Mouse (Mus musculus): ENCODE results near the gene Hk2. TPM values are rescaled to one million over a fixed set of nuclear protein-coding genes. Genes with fewer than 3 reads are reported as not detected.

The Hk2 gene
- 12.7 and 16.7 TPM in 2 replicates for polyA plus RNA-seq (2015; fragmentation: Nextera tagmentation; extraction: Ambion mirVana)

DNA sequence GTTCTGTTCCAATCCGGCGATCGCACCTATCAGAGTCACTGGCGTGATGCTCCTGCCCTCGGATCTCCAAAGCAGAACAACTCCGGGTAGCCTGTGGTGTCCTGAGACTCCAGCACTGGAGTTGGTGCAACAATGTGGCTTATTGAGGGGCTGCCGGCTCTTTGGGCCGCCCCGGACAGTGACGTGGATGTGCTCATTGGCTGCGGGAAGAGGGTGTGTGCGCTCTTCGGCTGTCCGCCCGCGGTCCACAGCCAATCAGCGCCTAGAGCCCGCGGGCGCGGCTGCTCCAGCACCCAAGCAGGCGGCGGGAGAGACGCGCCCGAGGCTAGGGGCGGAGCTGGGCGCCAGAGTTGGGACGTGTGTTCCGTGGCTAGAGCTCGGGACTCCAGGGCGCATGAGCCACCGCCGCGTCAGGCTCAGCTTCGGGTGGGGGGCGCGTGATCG, at the start of gene Hk2:
Gene Hk2, minus strand, starts transcription at position 134 of the 444 bp plus-strand sequence.
- under 1% methylated on average over 38 of the region's 39 CpGs for WGBS
- Histone ChIP-seq H3K9me3 (ENCODE audit: control insufficient read depth, low read length) (no peaks in the 10 kb centered on the region), H3K36me3 (ENCODE audit: control insufficient read depth, insufficient read depth, low read length) (no peaks in the 10 kb centered on the region), H3K4me1 (replicated peaks; ENCODE audit: control insufficient read depth, insufficient read depth, low read length) (peaks cover 10% of the 10 kb centered on the region), H3K9ac (ENCODE audit: low read length) (peak within 1 kb of the TSS; percentile 71), H3K4me2 (ENCODE audit: low read depth, low read length) (peak within 1 kb of the TSS; percentile 96), H3K27me3 (ENCODE audit: control insufficient read depth, insufficient read depth, low read depth, low read length) (peaks cover 2% of the 10 kb centered on the region; the same call in 1 of the 2 replicates), H3K4me3 (ENCODE audit: low read length) (peak within 1 kb of the TSS; percentile 58), H3K27ac (ENCODE audit: low read length) (peak within 1 kb of the TSS; percentile 88)
- peak; percentile 97 for ATAC-seq (ENCODE audit: low read depth)

DNA sequence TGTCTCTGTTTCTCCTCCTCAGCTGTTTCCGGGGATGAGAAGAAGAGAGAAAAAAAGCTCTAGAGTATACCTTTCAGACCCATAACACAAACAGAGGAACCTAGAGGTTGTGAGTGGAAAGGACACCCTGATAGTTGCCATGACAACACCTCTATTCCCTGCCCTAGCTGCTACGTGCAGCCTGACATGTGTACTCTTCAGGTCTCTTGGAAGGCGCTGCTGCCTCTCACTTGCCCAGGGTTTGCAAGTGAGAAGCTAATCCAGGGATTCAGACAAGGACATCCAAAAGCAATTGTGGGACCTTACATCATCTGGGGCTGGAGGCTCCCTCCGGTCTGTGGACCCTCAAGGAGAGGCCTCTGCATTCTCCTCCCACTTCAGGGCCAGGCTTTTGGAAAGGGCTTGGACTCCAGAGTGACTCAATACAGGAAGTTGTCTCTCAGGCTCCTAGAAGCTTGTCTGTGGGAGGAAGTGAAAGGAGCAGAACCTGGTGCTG, 47.6 kb upstream of the Hk2 start:
- H3K27ac ChIP-seq (ENCODE audit: low read length): peak overlapping the region; percentile 90

GRCm38 (mm10) chr6:82820716-82821115, 46.5 kb upstream of the Hk2 start:
- no peaks in the 10 kb centered on the region for H3K27me3 ChIP-seq (ENCODE audit: control insufficient read depth, insufficient read depth, low read depth, low read length)
- no peak overlapping the region for H3K4me3 ChIP-seq (ENCODE audit: low read length)
- H3K27ac ChIP-seq (ENCODE audit: low read length): peak overlapping the region; percentile 90
- no peaks in the 10 kb centered on the region for H3K9me3 ChIP-seq (ENCODE audit: control insufficient read depth, low read length)
- no peak for ATAC-seq (ENCODE audit: low read depth)
- H3K9ac ChIP-seq (ENCODE audit: low read length): no peak overlapping the region
- H3K36me3 ChIP-seq (ENCODE audit: control insufficient read depth, insufficient read depth, low read length): no peaks in the 10 kb centered on the region
- WGBS: 24% methylated on average over 3 of the region's 3 CpGs
- no peak overlapping the region for H3K4me2 ChIP-seq (ENCODE audit: low read depth, low read length)
- peaks cover 9% of the 10 kb centered on the region; the same call in 1 of the 2 replicates for H3K4me1 ChIP-seq (replicated peaks; ENCODE audit: control insufficient read depth, insufficient read depth, low read length)

More for the DNA sequence above, 47.6 kb upstream of the Hk2 start:
- H3K4me2 ChIP-seq (ENCODE audit: low read depth, low read length): no peak overlapping the region
- peaks cover 9% of the 10 kb centered on the region; the same call in 1 of the 2 replicates for H3K4me1 ChIP-seq (replicated peaks; ENCODE audit: control insufficient read depth, insufficient read depth, low read length)
- peak; percentile 86 for ATAC-seq (ENCODE audit: low read depth)
- no peaks in the 10 kb centered on the region for H3K36me3 ChIP-seq (ENCODE audit: control insufficient read depth, insufficient read depth, low read length)
- no peaks in the 10 kb centered on the region for H3K9me3 ChIP-seq (ENCODE audit: control insufficient read depth, low read length)
- WGBS: 6% methylated on average over 4 of the region's 4 CpGs
- no peaks in the 10 kb centered on the region for H3K27me3 ChIP-seq (ENCODE audit: control insufficient read depth, insufficient read depth, low read depth, low read length)
- 0 out of 2 replicates have a peak overlapping the region, but pooled peaks have one; percentile 47 for H3K9ac ChIP-seq (ENCODE audit: low read length)
- H3K4me3 ChIP-seq (ENCODE audit: low read length): no peak overlapping the region

GRCm38 (mm10) chr6:82814821-82815220, 40.6 kb upstream of the Hk2 start:
- no peak for ATAC-seq (ENCODE audit: low read depth)
- Histone ChIP-seq H3K9ac (ENCODE audit: low read length) (no peak overlapping the region), H3K9me3 (ENCODE audit: control insufficient read depth, low read length) (no peaks in the 10 kb centered on the region), H3K27me3 (ENCODE audit: control insufficient read depth, insufficient read depth, low read depth, low read length) (no peaks in the 10 kb centered on the region), H3K4me3 (ENCODE audit: low read length) (no peak overlapping the region), H3K4me2 (ENCODE audit: low read depth, low read length) (no peak overlapping the region), H3K27ac (ENCODE audit: low read length) (no peak overlapping the region), H3K36me3 (ENCODE audit: control insufficient read depth, insufficient read depth, low read length) (no peaks in the 10 kb centered on the region), H3K4me1 (replicated peaks; ENCODE audit: control insufficient read depth, insufficient read depth, low read length) (no peaks in the 10 kb centered on the region)
- 67% methylated on average over 4 of the region's 4 CpGs for WGBS

- ATAC-seq (ENCODE audit: low read depth): no peak
- Histone ChIP-seq H3K4me3 (ENCODE audit: low read length) (no peak overlapping the region), H3K4me2 (ENCODE audit: low read depth, low read length) (no peak overlapping the region), H3K36me3 (ENCODE audit: control insufficient read depth, insufficient read depth, low read length) (no peaks in the 10 kb centered on the region), H3K27ac (ENCODE audit: low read length) (no peak overlapping the region), H3K4me1 (replicated peaks; ENCODE audit: control insufficient read depth, insufficient read depth, low read length) (no peaks in the 10 kb centered on the region), H3K9me3 (ENCODE audit: control insufficient read depth, low read length) (no peaks in the 10 kb centered on the region), H3K27me3 (ENCODE audit: control insufficient read depth, insufficient read depth, low read depth, low read length) (no peaks in the 10 kb centered on the region), H3K9ac (ENCODE audit: low read length) (no peak overlapping the region)
- 75% methylated on average over 7 of the region's 7 CpGs for WGBS
Observed at GRCm38 (mm10) chr6:82807984-82808700, 33.9 kb upstream of the Hk2 start.

DNA sequence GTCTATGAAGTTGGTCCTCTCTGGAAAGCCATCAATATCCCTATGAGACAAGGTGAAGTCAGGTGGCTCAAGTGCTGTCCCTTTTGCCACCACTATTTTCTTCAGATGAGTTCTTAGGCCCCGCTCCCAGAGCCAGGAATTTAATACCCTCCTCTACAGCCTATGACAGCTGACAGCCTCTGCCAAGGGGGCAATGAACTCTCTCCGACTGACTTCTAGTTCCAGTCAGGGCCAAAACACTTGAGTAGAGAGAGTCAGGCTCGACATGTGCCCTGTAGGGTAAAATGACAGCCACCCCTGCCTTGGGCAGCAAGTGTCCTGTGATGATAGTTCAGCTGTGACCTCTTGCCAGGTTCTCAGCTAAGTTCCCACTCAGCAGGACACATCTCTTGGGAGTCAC, 32.7 kb upstream of the Hk2 start:
- Histone ChIP-seq H3K4me2 (ENCODE audit: low read depth, low read length) (no peak overlapping the region), H3K4me1 (replicated peaks; ENCODE audit: control insufficient read depth, insufficient read depth, low read length) (no peaks in the 10 kb centered on the region), H3K27me3 (ENCODE audit: control insufficient read depth, insufficient read depth, low read depth, low read length) (no peaks in the 10 kb centered on the region), H3K27ac (ENCODE audit: low read length) (no peak overlapping the region), H3K9ac (ENCODE audit: low read length) (no peak overlapping the region), H3K36me3 (ENCODE audit: control insufficient read depth, insufficient read depth, low read length) (no peaks in the 10 kb centered on the region), H3K4me3 (ENCODE audit: low read length) (no peak overlapping the region), H3K9me3 (ENCODE audit: control insufficient read depth, low read length) (no peaks in the 10 kb centered on the region)
- ATAC-seq (ENCODE audit: low read depth): no peak
- WGBS: 49% methylated on average over 3 of the region's 3 CpGs

GRCm38 (mm10) chr6:82806503-82806902, 32.2 kb upstream of the Hk2 start:
- ATAC-seq (ENCODE audit: low read depth): peak; percentile 46; the same call in 1 of the 2 replicates
- no peak overlapping the region for H3K9ac ChIP-seq (ENCODE audit: low read length)
- H3K4me1 ChIP-seq (replicated peaks; ENCODE audit: control insufficient read depth, insufficient read depth, low read length): no peaks in the 10 kb centered on the region
- H3K27ac ChIP-seq (ENCODE audit: low read length): no peak overlapping the region
- no peaks in the 10 kb centered on the region for H3K36me3 ChIP-seq (ENCODE audit: control insufficient read depth, insufficient read depth, low read length)
- no peak overlapping the region for H3K4me3 ChIP-seq (ENCODE audit: low read length)
- 52% methylated on average over 6 of the region's 6 CpGs for WGBS
- no peak overlapping the region for H3K4me2 ChIP-seq (ENCODE audit: low read depth, low read length)
- no peaks in the 10 kb centered on the region for H3K9me3 ChIP-seq (ENCODE audit: control insufficient read depth, low read length)
- no peaks in the 10 kb centered on the region for H3K27me3 ChIP-seq (ENCODE audit: control insufficient read depth, insufficient read depth, low read depth, low read length)

DNA sequence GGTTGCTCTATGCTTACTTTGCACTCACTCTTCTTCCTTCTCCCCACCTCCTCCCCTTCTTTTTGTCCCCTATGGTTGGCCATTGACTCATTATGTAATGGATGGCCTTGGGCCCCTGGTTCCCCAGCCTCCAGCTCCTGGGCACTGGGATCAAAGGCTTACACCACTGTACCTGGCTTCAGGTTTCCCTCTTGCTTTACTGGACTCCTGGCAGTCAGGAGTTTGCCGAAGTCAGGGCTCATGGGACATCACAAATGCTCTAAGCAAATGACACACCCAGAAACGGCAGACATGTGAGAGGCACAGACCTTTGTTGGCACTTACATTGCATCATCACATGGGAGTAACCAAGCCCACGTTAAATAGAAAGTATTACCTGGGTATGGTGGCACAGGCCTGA, 31.6 kb upstream of the Hk2 start:
- Histone ChIP-seq H3K9ac (ENCODE audit: low read length) (no peak overlapping the region), H3K27me3 (ENCODE audit: control insufficient read depth, insufficient read depth, low read depth, low read length) (no peaks in the 10 kb centered on the region), H3K9me3 (ENCODE audit: control insufficient read depth, low read length) (no peaks in the 10 kb centered on the region), H3K4me2 (ENCODE audit: low read depth, low read length) (no peak overlapping the region), H3K4me1 (replicated peaks; ENCODE audit: control insufficient read depth, insufficient read depth, low read length) (no peaks in the 10 kb centered on the region), H3K36me3 (ENCODE audit: control insufficient read depth, insufficient read depth, low read length) (no peaks in the 10 kb centered on the region), H3K27ac (ENCODE audit: low read length) (no peak overlapping the region), H3K4me3 (ENCODE audit: low read length) (no peak overlapping the region)
- 70% methylated on average over 3 of the region's 3 CpGs for WGBS
- no peak for ATAC-seq (ENCODE audit: low read depth)

- Histone ChIP-seq H3K4me2 (ENCODE audit: low read depth, low read length) (no peak overlapping the region), H3K9ac (ENCODE audit: low read length) (no peak overlapping the region), H3K4me3 (ENCODE audit: low read length) (no peak overlapping the region), H3K27ac (ENCODE audit: low read length) (no peak overlapping the region), H3K36me3 (ENCODE audit: control insufficient read depth, insufficient read depth, low read length) (no peaks in the 10 kb centered on the region), H3K4me1 (replicated peaks; ENCODE audit: control insufficient read depth, insufficient read depth, low read length) (no peaks in the 10 kb centered on the region), H3K27me3 (ENCODE audit: control insufficient read depth, insufficient read depth, low read depth, low read length) (no peaks in the 10 kb centered on the region), H3K9me3 (ENCODE audit: control insufficient read depth, low read length) (no peaks in the 10 kb centered on the region)
- ATAC-seq (ENCODE audit: low read depth): no peak
- WGBS: 75% methylated on average over 3 of the region's 3 CpGs
Observed at GRCm38 (mm10) chr6:82804984-82805383, 30.7 kb upstream of the Hk2 start.

All from lung, embryonic 16.5 days (tissue).